Mouse (Mus musculus) thymus, adult 2 months (tissue): ENCODE measurements around the gene Nptn. TPM values are rescaled to one million over a fixed set of nuclear protein-coding genes. Genes with fewer than 3 reads are reported as not detected.

Source experiments
- DNase-seq: peaks from one replicate; pipeline ENCODE4 v3.0.0; 2021
- H3K27ac ChIP-seq: fragments of 200-500 bp; 2 replicates; pipeline ENCODE4 v1.5.1; 2012; ENCODE audit warnings: low read length, control low read depth; ENCODE audit not compliant: control insufficient read depth, insufficient read depth
- H3K27me3 ChIP-seq: fragments of 200-500 bp; 2 replicates; pipeline ENCODE4 v1.6.1; 2012; ENCODE audit warnings: mild to moderate bottlenecking, low read length, moderate library complexity, mixed read lengths; ENCODE audit not compliant: control insufficient read depth, insufficient read depth
- H3K36me3 ChIP-seq: fragments of 200-500 bp; 2 replicates; pipeline ENCODE4 v1.6.1; 2012; ENCODE audit warnings: mild to moderate bottlenecking, low read length, moderate library complexity; ENCODE audit not compliant: control insufficient read depth, insufficient read depth
- H3K4me1 ChIP-seq: fragments of 200-500 bp; replicated peaks from 2 replicates; pipeline ENCODE4 v1.6.1; 2012; ENCODE audit warnings: low read length; ENCODE audit not compliant: control insufficient read depth, insufficient read depth
- H3K4me3 ChIP-seq: fragments of 200-500 bp; 2 replicates; pipeline ENCODE4 v1.5.1; 2012; ENCODE audit warnings: mild to moderate bottlenecking, low read length, control low read depth, moderate library complexity; ENCODE audit not compliant: control insufficient read depth, insufficient read depth
- CTCF ChIP-seq: fragments of 200-500 bp; IDR thresholded peaks from 2 replicates; pipeline ENCODE4 v1.5.1; 2012; ENCODE audit warnings: mild to moderate bottlenecking, control low read depth, low read length, moderate library complexity, borderline replicate concordance; ENCODE audit not compliant: control insufficient read depth, poor library complexity, insufficient read depth; ENCODE audit errors: extremely low read depth
- POLR2A ChIP-seq: fragments of 200-500 bp; IDR thresholded peaks from 2 replicates; pipeline ENCODE4 v1.6.1; 2012; ENCODE audit warnings: mild to moderate bottlenecking, low read length, control low read depth, moderate library complexity; ENCODE audit not compliant: control insufficient read depth, poor library complexity, insufficient read depth; ENCODE audit errors: extremely low read depth
- WGBS: fragments of 180-500 bp; shearing (Covaris S2); methylation state at CpG from one replicate; pipeline ENCODE4 v1.1.7; 2018; 5-methylcytosine and 5-hydroxymethylcytosine counted together
- polyA plus RNA-seq: library from polyadenylated mRNA; depleted of rRNA; stranded (reverse); fragments of >200 nt; gene quantifications from 2 replicates; pipeline ENCODE4 v1.2.3, GENCODE M21; 2012

Gene Nptn
- polyA plus RNA-seq, 1 experiment, result 309 TPM

DNA sequence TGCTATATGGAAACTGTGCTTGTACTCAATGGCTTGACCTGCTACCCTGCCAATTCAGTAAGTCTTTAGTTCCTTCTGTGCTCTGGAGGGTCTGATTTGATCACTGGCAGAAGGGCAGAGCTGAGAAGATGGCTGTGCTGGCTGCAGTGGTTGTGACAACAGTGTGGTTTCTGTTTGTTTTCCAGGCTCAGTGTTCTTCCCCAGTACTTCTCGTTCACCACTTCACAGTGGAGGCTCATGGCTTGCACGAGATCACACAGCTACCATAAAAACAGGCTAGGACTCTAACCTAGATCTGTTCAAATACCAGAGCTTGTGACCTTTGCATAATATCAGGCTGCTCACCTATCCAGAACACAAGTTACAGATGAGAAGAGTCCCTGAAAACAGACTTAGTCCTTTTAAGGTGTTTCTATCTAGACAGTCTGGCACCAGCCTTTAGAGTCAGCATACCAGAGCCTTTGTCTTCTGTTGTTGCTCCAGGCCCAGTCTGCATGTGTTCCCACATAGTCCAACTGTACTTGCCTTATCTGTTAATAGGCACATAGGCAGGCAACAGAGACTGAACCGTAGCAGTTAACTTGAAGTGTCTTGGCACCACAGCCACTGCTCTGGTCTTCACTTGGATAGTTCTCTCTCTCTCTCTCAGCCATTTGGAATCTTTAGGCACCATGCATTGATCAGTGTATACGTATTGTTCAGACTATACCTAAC, 76.7 kb downstream of the Nptn start:
- Histone ChIP-seq H3K27me3 (no peaks in the 10 kb centered on the region), H3K36me3 (0 out of 2 replicates have a peak, but pooled peaks cover 8% of the 10 kb centered on the region), H3K4me1 (no peaks in the 10 kb centered on the region), H3K4me3 (no peak overlapping the region), H3K27ac (no peak overlapping the region)
- WGBS, result 55% methylated on average over 4 of the region's 4 CpGs
- TF ChIP-seq POLR2A (no peak), CTCF (no peak)
- no peak for DNase-seq

DNA sequence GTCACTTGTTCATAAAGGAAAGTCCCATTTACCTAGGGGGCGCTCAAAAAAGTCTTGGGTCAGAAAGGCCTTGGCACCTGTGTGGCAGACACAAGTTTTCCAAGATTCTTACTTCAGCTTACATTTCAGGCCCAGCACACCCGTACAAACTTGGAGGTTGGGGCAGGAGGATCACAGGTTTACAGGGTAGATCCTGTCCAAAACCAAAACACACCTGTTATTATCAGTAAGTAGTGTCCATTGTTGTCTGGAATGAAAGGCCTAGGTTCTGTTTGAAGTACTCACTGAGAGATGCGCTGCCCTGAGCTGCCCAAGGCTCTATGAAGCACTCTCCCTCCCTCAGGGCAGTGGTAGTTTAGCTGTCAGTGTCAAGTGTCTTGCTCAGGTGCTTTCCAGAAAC, 77.3 kb downstream of the Nptn start:
- Histone ChIP-seq H3K4me3 (no peak overlapping the region), H3K27me3 (no peaks in the 10 kb centered on the region), H3K36me3 (0 out of 2 replicates have a peak, but pooled peaks cover 8% of the 10 kb centered on the region), H3K4me1 (no peaks in the 10 kb centered on the region), H3K27ac (no peak overlapping the region)
- no peak for TF ChIP-seq CTCF
- TF ChIP-seq POLR2A, result no peak
- WGBS, result 95% methylated on average over 3 of the region's 3 CpGs
- no peak for DNase-seq

DNA sequence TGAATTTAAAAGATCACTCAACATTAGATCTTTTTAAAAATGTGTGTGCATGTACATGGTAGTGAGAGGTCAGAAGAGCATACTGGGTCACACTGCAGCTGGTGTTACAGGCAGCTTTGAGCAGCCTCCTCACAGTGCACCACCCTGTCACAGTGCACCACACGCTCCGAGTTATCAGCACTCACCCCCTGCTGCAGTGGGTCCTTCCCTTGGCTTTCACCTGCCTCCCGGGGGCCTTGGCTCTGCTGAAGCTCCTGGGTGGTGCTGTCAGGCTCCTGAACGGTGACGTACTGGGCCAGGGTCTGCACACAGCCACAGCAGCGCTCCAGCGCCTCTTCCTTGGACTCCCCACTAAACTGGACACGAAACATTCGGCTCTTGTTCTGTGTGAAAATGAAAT, 77.9 kb downstream of the Nptn start:
- DNase-seq, result no peak
- no peak for TF ChIP-seq CTCF
- TF ChIP-seq POLR2A, result no peak
- no peaks in the 10 kb centered on the region for H3K27me3 ChIP-seq
- 96% methylated on average over 9 of the region's 9 CpGs for WGBS
- H3K4me3 ChIP-seq, result no peak overlapping the region
- H3K27ac ChIP-seq, result no peak overlapping the region
- H3K4me1 ChIP-seq, result no peaks in the 10 kb centered on the region
- 0 out of 2 replicates have a peak, but pooled peaks cover 8% of the 10 kb centered on the region for H3K36me3 ChIP-seq

- TF ChIP-seq POLR2A (no peak), CTCF (no peak)
- WGBS, result 96% methylated on average over 3 of the region's 3 CpGs
- no peaks in the 10 kb centered on the region for H3K4me1 ChIP-seq
- no peaks in the 10 kb centered on the region for H3K27me3 ChIP-seq
- no peak for DNase-seq
- H3K4me3 ChIP-seq, result no peak overlapping the region
- 0 out of 2 replicates have a peak, but pooled peaks cover 8% of the 10 kb centered on the region for H3K36me3 ChIP-seq
- H3K27ac ChIP-seq, result no peak overlapping the region
Observed at GRCm38 (mm10) chr9:58660673-58661072, 78.6 kb downstream of the Nptn start.

DNA sequence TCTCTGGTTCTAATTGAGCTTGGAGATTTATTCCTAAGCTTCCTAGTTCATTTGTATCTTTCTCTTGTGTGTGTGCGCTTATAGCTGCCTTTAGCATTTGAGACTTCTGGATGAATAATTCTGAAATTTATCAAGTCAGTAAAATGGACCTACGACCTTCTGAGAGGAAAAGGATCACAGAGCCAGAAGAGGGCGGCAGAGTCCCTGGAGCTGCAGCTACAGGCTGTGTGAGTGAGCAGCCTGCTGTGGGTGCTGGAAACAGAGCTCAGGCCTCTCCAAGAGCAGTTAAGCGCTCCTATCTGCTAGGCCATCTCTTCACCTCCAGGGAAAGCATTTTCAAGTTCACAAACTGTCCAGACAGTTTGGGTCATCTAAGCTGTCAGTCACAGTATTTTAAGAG, 80.0 kb downstream of the Nptn start:
- TF ChIP-seq POLR2A, result no peak
- TF ChIP-seq CTCF, result no peak
- Histone ChIP-seq H3K4me1 (no peaks in the 10 kb centered on the region), H3K36me3 (0 out of 2 replicates have a peak, but pooled peaks cover 4% of the 10 kb centered on the region), H3K27ac (no peak overlapping the region), H3K4me3 (no peak overlapping the region), H3K27me3 (no peaks in the 10 kb centered on the region)
- 97% methylated on average over 4 of the region's 4 CpGs for WGBS
- no peak for DNase-seq

DNA sequence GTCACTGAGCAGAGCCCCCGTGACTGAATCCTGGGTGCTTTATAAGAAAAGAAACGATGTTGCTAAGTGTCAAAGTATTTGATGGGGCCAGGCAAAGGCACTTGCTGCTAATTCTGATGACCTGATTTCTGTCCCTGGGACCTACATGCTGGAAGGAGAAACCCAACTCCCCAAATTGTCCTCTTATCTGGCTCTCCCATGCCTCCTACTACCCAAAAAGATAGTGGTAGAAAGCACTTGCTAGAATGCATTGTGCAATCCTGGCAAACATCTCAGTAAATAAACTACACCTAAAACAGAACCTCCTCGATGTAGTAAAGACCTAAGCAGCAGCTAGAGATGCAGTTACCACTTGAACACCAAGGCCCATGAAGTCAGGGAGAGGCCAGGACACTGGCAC, 80.8 kb downstream of the Nptn start:
- 98% methylated on average over 3 of the region's 3 CpGs for WGBS
- Histone ChIP-seq H3K27me3 (no peaks in the 10 kb centered on the region), H3K36me3 (0 out of 2 replicates have a peak, but pooled peaks cover 4% of the 10 kb centered on the region), H3K27ac (no peak overlapping the region), H3K4me1 (no peaks in the 10 kb centered on the region), H3K4me3 (no peak overlapping the region)
- no peak for TF ChIP-seq POLR2A
- no peak for DNase-seq
